Mouse (Mus musculus): ENCODE measurements around the gene Nde1. TPM values are rescaled to one million over a fixed set of nuclear protein-coding genes. Genes with fewer than 3 reads are reported as not detected.

Gene Nde1
- 10 to 100 TPM; 41.3 to 42.5 TPM for total RNA-seq (2023)

GRCm38 (mm10) chr16:14162988-14163416, at the start of gene Nde1, which contains the start of gene Marf1:
Gene Nde1, plus strand, starts transcription at chr16:14163275.
Gene Marf1, minus strand, starts transcription at chr16:14163351.

Other genes with a start within 250 kb of the Nde1 start
- not detected for gene 2900011O08Rik, start 176.7 kb upstream of the Nde1 start, total RNA-seq (2023)
- under 1 TPM in 1 of 2 experiments, not detected in 1; 0.49 TPM for gene Ifitm7, start 176.4 kb upstream of the Nde1 start, total RNA-seq (2023)
- 10 to 100 TPM; 41.4 to 43.5 TPM for gene Marf1, start 76 bp downstream of the Nde1 start, total RNA-seq (2023)
- gene Myh11, start 128.1 kb downstream of the Nde1 start, total RNA-seq (2023): not detected
- 10 to 100 TPM; 36.4 to 37.9 TPM for gene Fopnl, start 154.1 kb downstream of the Nde1 start, total RNA-seq (2023)
- 10 to 100 TPM; 18.8 to 20.1 TPM for gene Abcc1, start 198.3 kb downstream of the Nde1 start, total RNA-seq (2023)